Mouse (Mus musculus) hindbrain, embryonic 14.5 days (tissue): ENCODE measurements around the gene Larp4. TPM values are rescaled to one million over a fixed set of nuclear protein-coding genes. Genes with fewer than 3 reads are reported as not detected.
"Not testable (repeated sequence)": the region's sequence is repeated elsewhere in the genome, so short reads cannot be mapped to it uniquely, and the experiment has no call there.

Experiments
- ATAC-seq: fragments of 200-750 bp; cut with Nextera tagmentation; 2 replicates; pipeline ENCODE4 v1.8.0; 2017; ENCODE audit warnings: moderate number of reproducible peaks, mild to moderate bottlenecking, moderate TSS enrichment, moderate library complexity; ENCODE audit not compliant: low FRiP score
- DNase-seq: peaks from one replicate; pipeline ENCODE4 v3.0.0-alpha.2; 2015; ENCODE audit warnings: low spot score
- H3K27ac ChIP-seq: fragments of 300-500 bp; sonication (generic); 2 replicates; pipeline ENCODE4 v1.5.1; 2014; ENCODE audit warnings: mild to moderate bottlenecking, moderate library complexity
- H3K27me3 ChIP-seq: fragments of 300-500 bp; sonication (generic); 2 replicates; pipeline ENCODE4 v1.6.1; 2014; ENCODE audit warnings: mild to moderate bottlenecking, low read length, mixed read lengths; ENCODE audit not compliant: control insufficient read depth, insufficient read depth
- H3K36me3 ChIP-seq: fragments of 300-500 bp; sonication (generic); replicated peaks from 2 replicates; pipeline ENCODE4 v1.6.1; 2014; ENCODE audit not compliant: control insufficient read depth, insufficient read depth
- H3K4me1 ChIP-seq: fragments of 300-500 bp; sonication (generic); replicated peaks from 2 replicates; pipeline ENCODE4 v1.6.1; 2014; ENCODE audit warnings: antibody characterized with exemption, low read length, mixed read lengths; ENCODE audit not compliant: control insufficient read depth, insufficient read depth
- H3K4me2 ChIP-seq: fragments of 300-500 bp; sonication (generic); replicated peaks from 2 replicates; pipeline ENCODE4 v1.6.1; 2014; ENCODE audit warnings: mild to moderate bottlenecking, moderate library complexity
- H3K4me3 ChIP-seq: fragments of 300-500 bp; sonication (generic); replicated peaks from 2 replicates; pipeline ENCODE4 v1.5.1; 2014; ENCODE audit warnings: mild to moderate bottlenecking, low read length
- H3K9ac ChIP-seq: fragments of 300-500 bp; sonication (generic); 2 replicates; pipeline ENCODE4 v1.6.1; 2014
- H3K9me3 ChIP-seq: fragments of 300-500 bp; sonication (generic); 2 replicates; pipeline ENCODE4 v1.6.1; 2016; ENCODE audit warnings: low read length; ENCODE audit not compliant: control insufficient read depth
- WGBS: fragments of 180-500 bp; shearing (Covaris S2); extraction: QIAGEN DNeasy Blood & Tissue Kit; methylation state at CpG from one replicate; pipeline ENCODE4 v1.1.7; 2014; 5-methylcytosine and 5-hydroxymethylcytosine counted together
- polyA plus RNA-seq: library from polyadenylated mRNA; unstranded; fragments of >200 nt; fragmentation: Nextera tagmentation; extraction: Ambion mirVana; gene quantifications from 2 replicates; pipeline ENCODE4 v1.2.1, GENCODE M21; 2014

Gene Larp4
- polyA plus RNA-seq = 25.9 and 30.0 TPM in 2 replicates

GRCm38 (mm10) chr15:99969765-99970164 lies at the start of gene Larp4:
Larp4 (plus strand) TSS chr15:99970065.
- H3K9me3 ChIP-seq, ATAC-seq, H3K4me2 ChIP-seq, H3K9ac ChIP-seq, H3K4me3 ChIP-seq, H3K27me3 ChIP-seq, H3K36me3 ChIP-seq, DNase-seq, H3K27ac ChIP-seq: not testable (repeated sequence)
- H3K4me1 ChIP-seq = peaks cover 14% of the 10 kb centered on the region
- 89% methylated on average over 6 of the region's 6 CpGs for WGBS

GRCm38 (mm10) chr15:99931231-99931630 lies 38.6 kb upstream of the Larp4 start:
- H3K4me1 ChIP-seq = no peaks in the 10 kb centered on the region
- DNase-seq = no peak
- whole genome bisulfite sequencing = 87% methylated on average over 8 of the region's 8 CpGs
- H3K27ac ChIP-seq = no peak overlapping the region
- H3K4me2 ChIP-seq = no peak overlapping the region
- no peaks in the 10 kb centered on the region for H3K27me3 ChIP-seq
- H3K9me3 ChIP-seq = no peaks in the 10 kb centered on the region
- no peaks in the 10 kb centered on the region for H3K36me3 ChIP-seq
- H3K9ac ChIP-seq = no peak overlapping the region
- ATAC-seq = no peak
- no peak overlapping the region for H3K4me3 ChIP-seq

- no peak overlapping the region for H3K4me3 ChIP-seq
- H3K27ac ChIP-seq = no peak overlapping the region
- WGBS = 33% methylated on average over 1 of the region's 1 CpGs
- ATAC-seq = no peak
- H3K27me3 ChIP-seq = no peaks in the 10 kb centered on the region
- no peak for DNase-seq
- no peak overlapping the region for H3K9ac ChIP-seq
- no peaks in the 10 kb centered on the region for H3K4me1 ChIP-seq
- H3K36me3 ChIP-seq = no peaks in the 10 kb centered on the region
- no peaks in the 10 kb centered on the region for H3K9me3 ChIP-seq
- no peak overlapping the region for H3K4me2 ChIP-seq
These were observed 35.4 kb upstream of the Larp4 start for GRCm38 (mm10) chr15:99934501-99934900.

GRCm38 (mm10) chr15:99936659-99937058 lies 33.2 kb upstream of the Larp4 start:
- DNase-seq (no peak), ATAC-seq (no peak)
- Histone ChIP-seq H3K27ac (no peak overlapping the region), H3K4me1 (no peaks in the 10 kb centered on the region), H3K27me3 (no peaks in the 10 kb centered on the region), H3K9ac (no peak overlapping the region), H3K36me3 (no peaks in the 10 kb centered on the region), H3K9me3 (no peaks in the 10 kb centered on the region), H3K4me3 (no peak overlapping the region), H3K4me2 (no peak overlapping the region)
- WGBS = 94% methylated on average over 3 of the region's 3 CpGs

- WGBS = 85% methylated on average over 8 of the region's 8 CpGs
- no peak overlapping the region for H3K27ac ChIP-seq
- ATAC-seq = no peak
These were observed 32.0 kb upstream of the Larp4 start for GRCm38 (mm10) chr15:99937841-99938240.

GRCm38 (mm10) chr15:99940426-99940825 lies 29.4 kb upstream of the Larp4 start:
- Histone ChIP-seq H3K4me3 (no peak overlapping the region), H3K27me3 (no peaks in the 10 kb centered on the region), H3K9me3 (no peaks in the 10 kb centered on the region), H3K9ac (no peak overlapping the region), H3K4me2 (no peak overlapping the region), H3K4me1 (no peaks in the 10 kb centered on the region), H3K36me3 (no peaks in the 10 kb centered on the region), H3K27ac (no peak overlapping the region)
- WGBS = 34% methylated on average over 2 of the region's 2 CpGs
- DNase-seq (no peak), ATAC-seq (no peak)

More at GRCm38 (mm10) chr15:99937841-99938240, 32.0 kb upstream of the Larp4 start:
- DNase-seq = no peak
- Histone ChIP-seq H3K27me3 (no peaks in the 10 kb centered on the region), H3K36me3 (no peaks in the 10 kb centered on the region), H3K4me1 (no peaks in the 10 kb centered on the region), H3K4me2 (no peak overlapping the region), H3K4me3 (no peak overlapping the region), H3K9me3 (no peaks in the 10 kb centered on the region), H3K9ac (no peak overlapping the region)

- ATAC-seq (no peak), DNase-seq (no peak)
- Histone ChIP-seq H3K27me3 (no peaks in the 10 kb centered on the region), H3K9ac (no peak overlapping the region), H3K9me3 (no peaks in the 10 kb centered on the region), H3K36me3 (no peaks in the 10 kb centered on the region), H3K4me1 (no peaks in the 10 kb centered on the region), H3K4me2 (no peak overlapping the region), H3K4me3 (no peak overlapping the region), H3K27ac (no peak overlapping the region)
- WGBS = 81% methylated on average over 4 of the region's 4 CpGs
These were observed 28.8 kb upstream of the Larp4 start for GRCm38 (mm10) chr15:99940970-99941630.

- H3K4me1 ChIP-seq = no peaks in the 10 kb centered on the region
- no peaks in the 10 kb centered on the region for H3K27me3 ChIP-seq
- H3K36me3 ChIP-seq = no peaks in the 10 kb centered on the region
- H3K9ac ChIP-seq = no peak overlapping the region
- no peak overlapping the region for H3K4me3 ChIP-seq
- no peak for ATAC-seq
- H3K27ac ChIP-seq = no peak overlapping the region
- no peak for DNase-seq
- 80% methylated on average over 4 of the region's 4 CpGs for WGBS
- H3K9me3 ChIP-seq = no peaks in the 10 kb centered on the region
- H3K4me2 ChIP-seq = no peak overlapping the region
These were observed 14.5 kb upstream of the Larp4 start for GRCm38 (mm10) chr15:99955324-99955723.

- WGBS = 90% methylated on average over 8 of the region's 8 CpGs
- H3K9ac ChIP-seq = no peak overlapping the region
- H3K9me3 ChIP-seq = no peaks in the 10 kb centered on the region
- no peaks in the 10 kb centered on the region for H3K36me3 ChIP-seq
- no peak overlapping the region for H3K4me2 ChIP-seq
- H3K4me1 ChIP-seq = no peaks in the 10 kb centered on the region
- no peak overlapping the region for H3K4me3 ChIP-seq
- DNase-seq (no peak), ATAC-seq (no peak)
- no peaks in the 10 kb centered on the region for H3K27me3 ChIP-seq
- H3K27ac ChIP-seq = no peak overlapping the region
These were observed 4.6 kb upstream of the Larp4 start for GRCm38 (mm10) chr15:99965103-99965775.
